Mouse (Mus musculus): ENCODE results near the gene Pacrg. TPM values are rescaled to one million over a fixed set of nuclear protein-coding genes. Genes with fewer than 3 reads are reported as not detected.

Gene Pacrg
- polyA plus RNA-seq, 1 experiment from 2014 or later, result 0.89 TPM

DNA sequence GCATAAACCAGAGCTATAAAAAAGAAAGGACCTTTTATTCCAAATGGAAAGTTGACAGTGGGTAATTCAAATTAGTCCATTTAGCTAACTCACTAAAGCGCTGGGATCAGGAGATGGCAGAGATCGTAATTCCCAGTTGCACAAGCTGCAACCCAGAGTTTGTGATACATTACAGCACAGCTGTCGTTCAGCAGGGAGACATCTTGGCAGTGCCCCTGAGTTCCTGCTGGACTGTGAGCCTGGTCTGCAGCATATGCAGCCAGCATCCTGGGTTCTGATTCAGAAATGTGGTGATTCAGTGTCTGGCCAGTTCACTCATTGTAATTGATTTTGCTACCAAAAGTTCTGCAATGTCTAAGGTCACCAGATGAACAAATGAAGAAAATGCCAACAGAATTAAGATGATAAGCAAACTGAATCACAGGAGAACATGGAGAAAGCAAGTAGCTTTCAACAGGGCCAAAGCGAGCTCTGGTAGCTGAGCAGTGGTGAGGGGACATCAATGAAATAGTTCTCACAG is 55.6 kb downstream of the Pacrg start:
- Histone ChIP-seq H3K9me3 (no peaks in the 10 kb centered on the region), H3K36me3 (no peaks in the 10 kb centered on the region), H3K27ac (no peak overlapping the region), H3K27me3 (ENCODE audit: insufficient read depth, poor library complexity, severe bottlenecking) (no peaks in the 10 kb centered on the region), H3K4me1 (0 out of 2 replicates have a peak, but pooled peaks cover 6% of the 10 kb centered on the region), H3K4me3 (no peak overlapping the region)
- WGBS, result 84% methylated on average over 4 of the region's 4 CpGs
- no peak for DNase-seq (ENCODE audit: low spot score)

DNA sequence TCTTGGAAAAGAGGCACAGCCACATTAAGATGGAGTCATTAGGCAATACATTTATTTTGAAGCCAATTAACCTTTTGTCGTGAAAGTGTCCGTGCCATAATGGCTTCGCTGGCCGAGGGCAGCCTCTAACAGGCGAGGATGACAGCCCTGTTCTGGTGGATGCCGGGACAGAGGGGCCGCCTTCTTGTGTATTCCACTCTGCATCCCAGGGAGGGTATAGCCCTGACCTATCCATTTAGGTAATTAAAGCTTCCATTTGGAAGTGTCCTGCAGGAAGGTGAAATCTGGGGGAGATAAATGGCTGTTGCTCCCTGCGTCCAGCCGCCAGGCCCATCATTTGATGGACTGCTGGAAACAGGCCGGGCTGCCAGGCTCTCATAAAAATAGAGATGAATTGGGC is 63.6 kb downstream of the Pacrg start:
- no peak for DNase-seq (ENCODE audit: low spot score)
- H3K4me3 ChIP-seq, result no peak overlapping the region
- 40% methylated on average over 10 of the region's 10 CpGs for WGBS
- H3K36me3 ChIP-seq, result no peaks in the 10 kb centered on the region
- H3K27me3 ChIP-seq (ENCODE audit: insufficient read depth, poor library complexity, severe bottlenecking), result no peaks in the 10 kb centered on the region
- H3K27ac ChIP-seq, result no peak overlapping the region
- no peaks in the 10 kb centered on the region for H3K9me3 ChIP-seq
- peaks cover 7% of the 10 kb centered on the region; the same call in 1 of the 2 replicates for H3K4me1 ChIP-seq

DNA sequence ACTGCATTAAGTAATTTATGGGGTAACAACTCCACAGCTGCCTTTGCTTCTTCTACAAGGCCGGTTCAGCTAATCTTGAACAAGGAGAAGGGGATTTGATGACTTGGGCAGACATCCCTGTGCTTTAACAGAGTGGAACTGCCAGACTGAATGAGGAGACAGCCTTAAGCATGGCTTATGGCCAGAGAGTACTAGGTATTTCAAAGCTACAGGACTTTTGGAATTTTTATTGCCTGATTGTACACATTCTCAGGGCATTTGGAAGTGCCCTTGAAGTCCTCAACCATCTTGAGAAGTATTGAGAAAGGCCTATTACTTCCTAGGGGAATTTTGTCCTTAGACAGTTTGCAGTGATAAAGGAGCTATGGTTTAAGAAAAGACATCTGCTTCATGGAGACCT is 65.6 kb downstream of the Pacrg start:
- Histone ChIP-seq H3K4me3 (no peak overlapping the region), H3K27ac (no peak overlapping the region), H3K4me1 (peaks cover 9% of the 10 kb centered on the region; the same call in 1 of the 2 replicates), H3K27me3 (ENCODE audit: insufficient read depth, poor library complexity, severe bottlenecking) (no peaks in the 10 kb centered on the region), H3K36me3 (no peaks in the 10 kb centered on the region), H3K9me3 (no peaks in the 10 kb centered on the region)
- no peak for DNase-seq (ENCODE audit: low spot score)
- 64% methylated on average over 1 of the region's 1 CpGs for WGBS

DNA sequence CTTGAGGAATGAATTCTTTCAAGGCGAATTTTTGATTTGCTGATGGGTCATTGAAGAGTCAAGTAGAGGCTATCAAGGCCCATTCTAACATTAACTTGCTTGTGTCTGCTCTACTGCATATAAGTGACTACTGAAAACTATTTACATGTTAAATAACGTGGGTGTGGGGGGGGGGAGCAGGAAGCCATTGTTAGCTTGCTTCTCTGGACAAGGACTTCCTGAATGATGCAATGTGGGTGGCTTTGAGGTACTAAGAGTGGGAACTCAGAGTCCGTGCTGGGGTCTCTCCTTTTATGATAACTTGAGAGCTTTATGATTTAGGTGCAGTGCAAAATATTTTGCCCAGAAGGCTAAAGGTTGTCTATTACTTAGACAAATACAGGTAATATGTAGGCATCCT is 67.9 kb downstream of the Pacrg start:
- H3K27ac ChIP-seq, result no peak overlapping the region
- peaks cover 11% of the 10 kb centered on the region; the same call in 1 of the 2 replicates for H3K4me1 ChIP-seq
- DNase-seq (ENCODE audit: low spot score), result no peak
- H3K9me3 ChIP-seq, result no peaks in the 10 kb centered on the region
- 61% methylated on average over 3 of the region's 3 CpGs for WGBS
- no peak overlapping the region for H3K4me3 ChIP-seq
- no peaks in the 10 kb centered on the region for H3K36me3 ChIP-seq
- no peaks in the 10 kb centered on the region for H3K27me3 ChIP-seq (ENCODE audit: insufficient read depth, poor library complexity, severe bottlenecking)

DNA sequence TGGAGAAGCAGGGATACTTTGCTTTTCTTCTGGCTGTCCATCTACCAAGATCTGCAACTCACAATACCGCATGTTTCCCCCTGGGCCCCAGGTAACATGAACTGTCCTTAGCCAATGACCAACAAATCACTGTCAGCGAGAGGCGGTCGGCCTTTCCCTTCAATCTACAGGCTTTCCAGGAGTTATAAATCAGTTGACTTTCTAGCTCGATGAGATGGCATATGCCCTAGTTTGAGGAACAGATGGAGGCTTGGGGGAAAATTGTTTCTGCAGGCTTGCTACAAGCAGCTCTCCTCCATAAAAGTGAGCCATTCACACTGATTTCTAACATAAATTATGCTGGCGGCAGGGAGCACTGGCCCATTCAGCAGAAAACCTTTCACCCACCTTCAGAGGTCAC is 70.2 kb downstream of the Pacrg start:
- 83% methylated on average over 6 of the region's 6 CpGs for WGBS
- Histone ChIP-seq H3K4me3 (no peak overlapping the region), H3K9me3 (no peaks in the 10 kb centered on the region), H3K27ac (no peak overlapping the region), H3K4me1 (peaks cover 9% of the 10 kb centered on the region; the same call in 1 of the 2 replicates), H3K36me3 (no peaks in the 10 kb centered on the region), H3K27me3 (ENCODE audit: insufficient read depth, poor library complexity, severe bottlenecking) (no peaks in the 10 kb centered on the region)
- no peak for DNase-seq (ENCODE audit: low spot score)

DNA sequence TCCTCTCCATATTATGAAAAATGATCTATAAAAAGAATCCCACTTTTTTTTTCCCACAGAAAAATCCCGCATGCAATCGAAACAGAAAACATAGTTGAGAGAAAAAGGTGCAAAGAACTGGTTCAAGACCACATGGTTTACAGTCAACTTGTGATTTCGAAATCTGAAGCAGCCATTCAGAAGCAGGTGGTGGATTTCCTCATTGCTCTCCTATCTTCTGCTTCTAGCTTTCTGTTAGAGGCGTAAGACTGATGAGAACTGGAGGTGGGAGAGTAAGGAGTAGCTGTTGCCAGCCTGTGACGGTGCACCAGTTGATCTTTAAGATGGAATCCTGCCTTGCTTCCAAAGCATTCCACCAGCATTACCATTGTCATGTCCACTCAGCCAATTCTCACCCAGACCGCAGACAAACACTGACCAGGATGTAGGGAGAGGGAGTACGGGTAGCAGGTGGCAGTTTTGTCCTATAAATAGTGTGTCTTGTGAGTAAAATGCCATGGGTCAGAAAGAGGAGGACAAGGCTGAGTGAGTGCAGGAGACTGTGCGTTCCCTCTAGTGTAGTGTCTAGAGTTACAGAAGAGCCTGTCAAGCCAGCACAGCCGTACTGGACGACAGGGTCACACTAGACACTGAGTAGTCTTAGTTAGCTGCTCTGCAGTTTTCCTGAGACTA is 73.2 kb downstream of the Pacrg start:
- no peaks in the 10 kb centered on the region for H3K36me3 ChIP-seq
- no peaks in the 10 kb centered on the region for H3K9me3 ChIP-seq
- WGBS, result 53% methylated on average over 10 of the region's 10 CpGs
- peaks cover 9% of the 10 kb centered on the region; the same call in 1 of the 2 replicates for H3K4me1 ChIP-seq
- no peak overlapping the region for H3K4me3 ChIP-seq
- H3K27me3 ChIP-seq (ENCODE audit: insufficient read depth, poor library complexity, severe bottlenecking), result no peaks in the 10 kb centered on the region
- H3K27ac ChIP-seq, result 0 out of 2 replicates have a peak overlapping the region, but pooled peaks have one; percentile 25
- DNase-seq (ENCODE audit: low spot score), result no peak

DNA sequence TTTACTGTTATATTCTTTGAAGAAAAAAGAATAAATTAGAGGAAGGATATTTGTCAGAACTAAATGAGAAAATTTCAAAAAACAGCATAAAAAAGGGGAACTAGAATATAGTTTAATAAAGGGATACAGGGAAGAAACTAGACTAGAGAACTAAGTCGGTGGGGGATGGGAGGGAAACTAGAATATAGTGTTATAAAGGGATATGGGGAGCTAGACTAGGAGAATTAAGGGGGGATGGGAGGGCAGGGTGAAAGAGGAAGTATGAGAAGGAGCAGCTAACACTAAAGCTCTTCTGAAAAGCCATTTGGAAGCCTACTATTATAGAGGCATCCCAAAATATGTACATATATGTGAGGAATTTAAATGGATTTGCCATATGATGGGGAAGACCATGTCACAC is 75.8 kb downstream of the Pacrg start:
- H3K4me1 ChIP-seq, result peaks cover 5% of the 10 kb centered on the region; the same call in 1 of the 2 replicates
- H3K27ac ChIP-seq, result no peak overlapping the region
- 81% methylated on average over 1 of the region's 1 CpGs for WGBS
- H3K27me3 ChIP-seq (ENCODE audit: insufficient read depth, poor library complexity, severe bottlenecking), result no peaks in the 10 kb centered on the region
- H3K36me3 ChIP-seq, result no peaks in the 10 kb centered on the region
- DNase-seq (ENCODE audit: low spot score), result no peak
- no peaks in the 10 kb centered on the region for H3K9me3 ChIP-seq
- H3K4me3 ChIP-seq, result no peak overlapping the region

DNA sequence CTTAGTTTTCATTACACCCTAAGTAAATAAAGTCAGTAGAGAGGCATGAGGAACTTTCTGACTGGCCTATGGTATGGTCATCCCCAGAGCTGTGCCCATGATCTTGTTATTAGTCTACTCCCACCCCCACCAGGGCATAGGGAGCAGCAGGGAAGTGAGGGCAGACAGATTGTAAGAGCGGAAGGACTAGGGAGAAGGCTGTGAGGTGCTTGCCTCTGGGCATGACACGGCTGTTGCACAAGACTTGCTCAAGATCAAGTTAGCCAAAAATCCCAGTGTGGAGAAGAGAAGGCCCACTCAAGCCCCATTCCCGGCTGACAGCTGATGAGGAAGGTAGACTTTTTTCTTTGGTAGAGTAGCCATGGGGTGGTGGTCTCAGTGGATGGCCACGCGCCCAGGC is 82.7 kb downstream of the Pacrg start:
- Histone ChIP-seq H3K4me1 (no peaks in the 10 kb centered on the region), H3K27ac (no peak overlapping the region), H3K9me3 (no peaks in the 10 kb centered on the region), H3K36me3 (no peaks in the 10 kb centered on the region), H3K4me3 (no peak overlapping the region), H3K27me3 (ENCODE audit: insufficient read depth, poor library complexity, severe bottlenecking) (no peaks in the 10 kb centered on the region)
- no peak for DNase-seq (ENCODE audit: low spot score)
- 92% methylated on average over 5 of the region's 5 CpGs for WGBS

DNA sequence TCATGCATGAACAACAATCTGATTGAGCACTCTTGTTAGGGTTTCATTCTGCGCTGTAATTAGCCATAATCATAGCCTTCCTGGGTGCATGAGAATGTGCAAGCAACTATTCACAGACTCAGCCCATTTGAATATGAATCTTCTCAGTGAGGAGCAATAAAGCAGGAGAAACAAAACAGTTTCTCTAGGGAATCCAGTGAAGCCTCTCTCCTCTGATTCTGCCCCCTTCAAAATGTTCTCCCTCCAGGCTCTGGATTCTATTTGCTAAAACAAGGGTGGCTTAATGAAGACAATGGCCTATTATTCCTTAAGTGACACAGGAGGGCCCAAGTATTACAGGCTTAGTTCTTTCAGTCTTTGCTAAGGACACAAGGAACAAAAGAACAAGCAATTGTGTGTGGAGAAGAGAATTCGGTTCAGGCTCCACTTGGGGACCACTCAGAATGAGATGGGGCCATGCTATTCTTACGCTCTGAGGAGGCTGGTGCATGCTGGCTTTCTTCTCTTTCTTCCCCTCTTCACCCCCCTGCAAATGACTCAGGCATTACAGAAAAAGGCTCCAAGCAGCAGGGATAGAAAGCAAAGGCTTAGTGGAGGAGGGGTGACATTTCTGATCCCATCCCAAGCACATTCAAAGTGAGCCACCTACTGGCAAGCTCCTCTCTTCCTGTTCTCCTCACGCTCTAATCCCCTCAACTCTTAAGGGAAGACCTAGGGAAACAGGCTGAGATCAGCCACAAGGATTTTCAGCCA is 95.2 kb downstream of the Pacrg start:
- H3K4me1 ChIP-seq, result peaks cover 12% of the 10 kb centered on the region
- H3K27me3 ChIP-seq (ENCODE audit: insufficient read depth, poor library complexity, severe bottlenecking), result no peaks in the 10 kb centered on the region
- no peaks in the 10 kb centered on the region for H3K36me3 ChIP-seq
- 0 out of 2 replicates have a peak overlapping the region, but pooled peaks have one; percentile 18 for H3K27ac ChIP-seq
- 24% methylated on average over 4 of the region's 4 CpGs for WGBS
- no peaks in the 10 kb centered on the region for H3K9me3 ChIP-seq
- no peak for DNase-seq (ENCODE audit: low spot score)
- H3K4me3 ChIP-seq, result no peak overlapping the region

DNA sequence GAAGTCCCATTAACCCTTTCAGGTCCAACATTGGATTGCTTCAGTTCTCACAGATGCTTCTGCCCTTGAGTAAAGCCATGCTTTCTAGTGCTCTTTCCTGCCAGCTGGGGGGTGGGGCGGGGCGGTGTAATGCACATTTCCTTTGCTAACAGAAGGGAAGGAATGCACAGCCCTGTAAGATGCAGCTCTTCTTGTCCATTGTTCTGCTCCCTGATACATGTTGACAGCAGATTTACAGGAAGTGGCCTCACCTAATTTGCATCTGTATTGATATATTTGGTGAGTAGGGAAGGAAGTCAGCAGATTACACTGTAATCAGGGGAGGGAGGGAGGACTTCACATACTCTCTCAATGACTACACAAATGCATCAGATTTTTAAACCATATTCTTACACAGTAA is 100.0 kb downstream of the Pacrg start:
- 58% methylated on average over 2 of the region's 2 CpGs for WGBS
- Histone ChIP-seq H3K9me3 (no peaks in the 10 kb centered on the region), H3K27ac (no peak overlapping the region), H3K4me1 (peaks cover 10% of the 10 kb centered on the region), H3K4me3 (no peak overlapping the region), H3K27me3 (ENCODE audit: insufficient read depth, poor library complexity, severe bottlenecking) (no peaks in the 10 kb centered on the region), H3K36me3 (no peaks in the 10 kb centered on the region)
- DNase-seq (ENCODE audit: low spot score), result no peak

DNA sequence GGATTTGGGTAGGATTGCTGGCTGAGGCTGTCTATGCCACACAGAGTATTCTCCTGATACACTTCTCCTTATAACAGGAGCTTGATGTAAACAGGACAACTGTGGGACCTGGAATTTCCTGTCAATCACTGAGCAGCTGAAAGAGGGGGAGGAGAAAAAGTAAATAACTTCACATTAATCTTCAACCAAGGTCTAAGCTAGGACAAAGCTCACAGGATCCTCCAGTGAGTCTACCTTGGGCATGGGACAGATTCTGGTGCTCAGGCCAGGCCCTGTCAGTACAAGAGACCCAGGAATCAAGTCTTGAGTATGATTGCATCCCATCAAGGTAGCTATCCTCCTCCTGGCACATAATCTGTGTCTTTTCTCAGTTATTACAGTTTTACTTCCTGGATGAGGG is 102.1 kb downstream of the Pacrg start:
- Histone ChIP-seq H3K27me3 (ENCODE audit: insufficient read depth, poor library complexity, severe bottlenecking) (no peaks in the 10 kb centered on the region), H3K36me3 (no peaks in the 10 kb centered on the region), H3K27ac (no peak overlapping the region), H3K4me1 (0 out of 2 replicates have a peak, but pooled peaks cover 4% of the 10 kb centered on the region), H3K9me3 (no peaks in the 10 kb centered on the region), H3K4me3 (no peak overlapping the region)
- DNase-seq (ENCODE audit: low spot score), result no peak

DNA sequence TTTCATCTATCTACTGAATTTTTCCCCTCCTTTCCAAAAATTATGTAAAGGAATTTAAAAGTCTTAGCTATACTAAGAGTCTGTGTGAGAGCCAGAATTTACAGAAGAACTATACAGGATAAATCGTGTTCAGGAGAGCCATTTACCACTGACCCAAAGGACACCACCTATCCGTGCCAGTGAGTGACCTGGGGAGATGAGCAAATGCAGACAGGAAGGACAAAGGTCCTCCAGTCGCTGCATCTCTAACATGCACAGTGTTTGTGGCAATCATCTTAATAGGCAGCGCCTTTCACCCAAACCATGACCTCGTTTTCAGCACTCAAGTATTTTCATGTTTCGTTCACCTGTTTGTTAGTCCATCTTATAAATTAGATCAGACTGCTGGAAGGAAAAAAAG is 105.4 kb downstream of the Pacrg start:
- H3K27me3 ChIP-seq (ENCODE audit: insufficient read depth, poor library complexity, severe bottlenecking), result no peaks in the 10 kb centered on the region
- H3K27ac ChIP-seq, result no peak overlapping the region
- no peak for DNase-seq (ENCODE audit: low spot score)
- no peaks in the 10 kb centered on the region for H3K4me1 ChIP-seq
- no peaks in the 10 kb centered on the region for H3K36me3 ChIP-seq
- no peak overlapping the region for H3K4me3 ChIP-seq
- WGBS, result 73% methylated on average over 6 of the region's 6 CpGs
- no peaks in the 10 kb centered on the region for H3K9me3 ChIP-seq

DNA sequence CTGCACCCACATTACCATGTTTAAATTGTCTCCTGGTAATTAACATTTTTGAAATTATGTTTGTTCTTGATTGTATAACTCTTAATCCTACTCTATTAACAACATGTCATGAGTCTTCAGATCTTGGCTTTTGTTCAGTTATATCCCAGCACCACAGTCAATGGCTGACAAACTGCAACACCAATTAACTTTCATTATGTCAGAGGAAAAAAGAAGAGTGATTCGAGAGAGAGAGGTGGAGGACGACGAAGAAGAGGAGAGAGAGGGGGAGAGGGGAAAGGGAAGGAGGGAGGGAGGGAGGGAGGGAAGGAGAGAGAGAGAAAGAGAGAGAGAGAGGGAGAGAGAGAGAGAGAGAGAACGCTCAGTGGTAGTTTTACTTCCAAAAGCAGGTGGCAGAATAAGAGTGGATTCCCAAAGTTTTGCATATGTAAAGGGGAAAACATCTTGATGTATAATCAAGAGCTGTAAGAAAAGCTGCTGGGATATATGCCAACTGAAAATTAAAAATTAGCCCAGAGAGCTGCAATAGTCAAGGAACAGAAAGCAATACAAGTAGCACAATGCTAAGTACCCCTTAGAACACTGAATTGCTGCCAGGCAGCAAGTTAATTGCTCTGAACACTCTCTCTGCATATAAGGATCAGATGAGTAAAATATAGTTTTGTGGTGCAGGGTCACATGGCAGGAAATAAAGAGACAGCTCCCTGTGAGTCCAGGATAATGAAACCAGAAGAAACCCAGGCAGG is 107.6 kb downstream of the Pacrg start:
- no peak for DNase-seq (ENCODE audit: low spot score)
- H3K27ac ChIP-seq, result no peak overlapping the region
- no peaks in the 10 kb centered on the region for H3K36me3 ChIP-seq
- H3K9me3 ChIP-seq, result no peaks in the 10 kb centered on the region
- H3K27me3 ChIP-seq (ENCODE audit: insufficient read depth, poor library complexity, severe bottlenecking), result no peaks in the 10 kb centered on the region
- 56% methylated on average over 4 of the region's 4 CpGs for WGBS
- no peaks in the 10 kb centered on the region for H3K4me1 ChIP-seq
- no peak overlapping the region for H3K4me3 ChIP-seq

Data from heart, embryonic 10.5 days (tissue).